Mouse (Mus musculus): Measurements from ENCODE around the gene Pik3r5.

GRCm38 (mm10) chr11:68398891-68399547, 32.9 kb upstream of the Pik3r5 start:
- no peak for TF ChIP-seq CTCF (IDR thresholded peaks at IDR 0.05; ENCODE audit: low read depth)
- no peak for TF ChIP-seq EP300 (IDR thresholded peaks at IDR 0.05; ENCODE audit: low read depth)
